Mouse (Mus musculus) lung, embryonic 15.5 days (tissue): Measurements from ENCODE around the gene Gm10139. TPM values are rescaled to one million over a fixed set of nuclear protein-coding genes. Genes with fewer than 3 reads are reported as not detected.
"Not testable (repeated sequence)": the region's sequence is repeated elsewhere in the genome, so short reads cannot be mapped to it uniquely, and the experiment has no call there.

Experiments
- ATAC-seq: fragments of 200-750 bp; cut with Nextera tagmentation; 2 replicates; pipeline ENCODE4 v1.8.0; 2017; ENCODE audit warnings: moderate number of reproducible peaks, borderline replicate concordance; ENCODE audit not compliant: low FRiP score, low TSS enrichment; ENCODE audit errors: extremely low read depth
- H3K27ac ChIP-seq: fragments of 300-500 bp; sonication (generic); 2 replicates; pipeline ENCODE4 v1.5.1; 2015; ENCODE audit warnings: moderate library complexity, mild to moderate bottlenecking, inconsistent platforms
- H3K27me3 ChIP-seq: fragments of 300-500 bp; sonication (generic); 2 replicates; pipeline ENCODE4 v1.6.1; 2015; ENCODE audit warnings: inconsistent platforms
- H3K36me3 ChIP-seq: fragments of 300-500 bp; sonication (generic); 2 replicates; pipeline ENCODE4 v1.6.1; 2015; ENCODE audit warnings: inconsistent platforms
- H3K4me1 ChIP-seq: fragments of 300-500 bp; sonication (generic); 2 replicates; pipeline ENCODE4 v1.6.1; 2015; ENCODE audit warnings: inconsistent platforms
- H3K4me2 ChIP-seq: fragments of 300-500 bp; sonication (generic); 2 replicates; pipeline ENCODE4 v1.6.1; 2015; ENCODE audit warnings: inconsistent platforms, mild to moderate bottlenecking, moderate library complexity
- H3K4me3 ChIP-seq: fragments of 300-500 bp; sonication (generic); 2 replicates; pipeline ENCODE4 v1.5.1; 2015; ENCODE audit warnings: mild to moderate bottlenecking, inconsistent platforms
- H3K9ac ChIP-seq: fragments of 300-500 bp; sonication (generic); 2 replicates; pipeline ENCODE4 v1.6.1; 2015; ENCODE audit warnings: inconsistent platforms
- H3K9me3 ChIP-seq: fragments of 300-500 bp; sonication (generic); 2 replicates; pipeline ENCODE4 v1.6.1; 2016; ENCODE audit warnings: inconsistent platforms
- WGBS: fragments of 180-500 bp; shearing (Covaris S2); methylation state at CpG from one replicate; pipeline ENCODE4 v1.1.7; 2015; 5-methylcytosine and 5-hydroxymethylcytosine counted together
- polyA plus RNA-seq: library from polyadenylated mRNA; unstranded; fragments of >200 nt; fragmentation: Nextera tagmentation; extraction: Ambion mirVana; gene quantifications from 2 replicates; pipeline ENCODE4 v1.2.1, GENCODE M21; 2015

Gene Gm10139
- not detected in 2 replicates for polyA plus RNA-seq

DNA sequence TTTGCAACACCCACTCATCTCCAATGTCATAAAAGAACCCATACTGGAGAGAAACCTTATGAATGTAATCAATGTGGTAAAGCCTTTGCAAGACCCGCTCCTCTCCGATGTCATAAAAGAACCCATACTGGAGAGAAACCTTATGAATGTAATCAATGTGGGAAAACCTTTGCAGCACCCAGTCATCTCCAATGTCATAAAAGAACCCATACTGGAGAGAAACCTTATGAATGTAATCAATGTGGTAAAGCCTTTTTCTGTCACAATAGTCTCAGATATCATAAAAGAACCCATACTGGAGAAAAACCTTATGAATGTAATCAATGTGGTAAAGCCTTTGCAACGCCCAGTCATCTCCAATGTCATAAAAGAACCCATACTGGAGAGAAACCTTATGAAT, at the start of gene Gm10139:
TSS of gene Gm10139 (plus strand) at position 301 of the 400 bp plus-strand sequence.
- not testable (repeated sequence) for ATAC-seq, H3K9me3 ChIP-seq, H3K9ac ChIP-seq, H3K27me3 ChIP-seq, H3K4me1 ChIP-seq, H3K4me3 ChIP-seq, H3K4me2 ChIP-seq, H3K27ac ChIP-seq, H3K36me3 ChIP-seq
- whole genome bisulfite sequencing = 61% methylated on average over 1 of the region's 3 CpGs

- H3K36me3 ChIP-seq, H3K9me3 ChIP-seq, H3K4me1 ChIP-seq, H3K9ac ChIP-seq, H3K27ac ChIP-seq, ATAC-seq, H3K4me3 ChIP-seq, H3K4me2 ChIP-seq, H3K27me3 ChIP-seq: not testable (repeated sequence)
- WGBS = 65% methylated on average over 4 of the region's 4 CpGs
These were observed 45.2 kb downstream of the Gm10139 start for GRCm38 (mm10) chr13:65557636-65558035.

Other genes with a start within 250 kb of the Gm10139 start
- 10.1 and 10.4 TPM in 2 replicates for gene Zfp369, start 233.9 kb upstream of the Gm10139 start, polyA plus RNA-seq